Mouse (Mus musculus) heart, adult 11 months (tissue): ENCODE data around the gene Smyd3.
A peak's percentile ranks its signal among the peaks of the same experiment; 100 is the strongest.

Experiments
- DNase-seq: peaks from one replicate; pipeline ENCODE4 v3.0.0; 2022

Smyd3 gene

DNA sequence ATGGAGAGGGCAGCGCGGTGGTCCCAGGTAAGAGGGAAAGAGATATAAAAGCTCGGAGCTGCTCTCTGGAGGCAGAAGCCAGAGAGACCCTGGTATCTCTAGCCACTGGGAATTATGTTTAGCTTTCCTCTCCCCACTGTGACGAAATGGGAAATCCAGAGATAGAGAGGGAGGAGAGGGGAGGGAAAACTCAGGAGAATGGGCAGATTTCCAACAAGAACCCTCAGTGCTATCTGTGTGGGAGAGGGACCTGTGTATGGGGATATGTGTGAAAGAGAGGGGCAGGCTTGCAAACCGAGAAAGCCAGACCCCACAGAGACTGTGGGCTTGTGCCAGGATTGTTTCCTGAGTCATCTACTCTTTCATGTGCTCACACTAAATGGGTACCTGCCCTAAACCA, 235.0 kb downstream of the Smyd3 start:
- DNase-seq, result no peak

DNA sequence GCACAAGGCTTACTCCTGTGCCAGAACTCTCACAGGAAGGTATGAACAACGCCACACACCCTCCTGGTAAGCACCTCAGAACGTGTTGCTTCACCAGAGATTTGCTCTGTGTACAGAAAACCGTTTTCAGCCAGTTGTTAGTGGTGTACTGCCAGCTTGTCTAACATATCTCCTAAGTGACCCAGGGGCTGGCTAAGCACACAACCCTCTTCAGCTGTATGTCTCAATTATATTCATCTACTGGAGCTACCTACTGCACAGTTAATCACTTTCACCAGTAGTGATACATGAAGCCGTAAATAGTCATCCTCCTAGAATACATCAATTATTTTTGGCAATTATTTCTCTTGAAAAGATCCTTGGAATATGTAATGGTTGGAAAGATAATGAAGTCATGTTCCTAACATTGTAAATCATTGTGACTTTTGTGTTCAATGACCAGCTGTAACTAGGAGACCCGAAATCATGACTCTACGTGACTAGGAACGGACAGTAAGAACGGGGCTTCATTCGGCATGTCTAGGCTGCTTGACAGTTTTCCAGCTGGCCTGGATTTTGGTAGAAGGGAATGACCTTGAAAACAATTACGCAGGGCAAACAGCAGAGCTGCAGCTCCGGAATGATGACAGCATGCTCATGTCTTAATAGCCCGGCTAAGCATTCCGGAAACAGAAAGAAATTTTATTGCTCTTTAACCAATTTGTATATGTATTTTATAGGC, 236.3 kb downstream of the Smyd3 start:
- DNase-seq, result peak; percentile 89

DNA sequence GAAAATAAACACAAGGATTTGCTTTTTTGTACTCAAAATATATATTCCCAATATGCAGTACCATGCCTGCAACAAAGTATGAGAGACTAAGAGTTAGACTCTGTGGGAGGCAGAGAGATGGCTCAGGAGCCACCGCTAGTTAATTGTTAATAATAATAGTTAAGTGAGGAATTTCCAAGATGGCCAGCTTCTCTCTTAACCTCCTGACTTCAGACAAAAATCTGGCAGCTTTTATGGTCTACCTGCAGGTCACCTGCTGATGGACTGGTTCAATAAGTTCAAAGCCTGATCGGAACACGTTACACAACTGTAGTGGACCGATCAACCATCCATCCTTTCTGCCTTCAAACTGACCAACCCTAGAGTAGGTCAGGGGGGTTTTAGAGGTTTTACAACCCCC, 238.7 kb downstream of the Smyd3 start:
- DNase-seq, result peak; percentile 61

DNA sequence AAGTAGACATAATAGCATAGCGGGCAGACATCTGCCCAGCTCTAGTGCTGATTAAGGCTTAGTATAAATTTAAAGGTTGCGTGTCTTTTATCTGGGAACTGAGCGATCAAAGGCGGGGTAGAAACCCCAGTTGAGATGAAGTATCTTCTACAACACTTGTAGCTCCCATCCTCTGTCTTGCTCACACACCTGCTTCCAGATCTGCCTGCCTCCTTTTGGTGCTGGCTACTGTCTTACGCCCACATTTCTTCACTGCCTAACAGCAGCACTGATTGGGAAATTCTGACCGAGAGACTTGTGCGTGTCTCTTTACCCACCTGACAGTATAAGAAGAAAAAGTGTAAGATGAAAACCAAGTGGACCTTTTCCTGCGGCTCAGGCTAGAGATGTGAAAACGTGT, 240.5 kb downstream of the Smyd3 start:
- peak; percentile 68 for DNase-seq

DNA sequence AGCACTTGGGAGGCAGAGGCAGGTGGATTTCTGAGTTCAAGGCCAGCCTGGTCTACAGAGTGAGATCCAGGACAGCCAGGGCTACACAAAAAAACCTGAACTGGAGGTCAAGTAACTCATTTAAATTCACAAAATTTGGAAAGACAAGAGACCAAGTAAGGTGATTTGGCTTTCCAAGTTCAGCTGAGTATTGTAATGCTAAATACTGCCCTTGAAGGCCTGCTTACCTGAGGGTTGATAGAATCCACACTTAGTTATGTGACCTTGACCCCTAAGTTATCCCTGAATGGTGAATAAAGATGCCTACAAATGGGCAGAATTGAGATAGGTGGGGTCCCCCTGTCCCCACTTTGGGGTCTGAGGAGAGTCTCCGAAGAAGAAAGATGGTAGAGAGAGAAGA, 241.0 kb downstream of the Smyd3 start:
- no peak for DNase-seq

DNA sequence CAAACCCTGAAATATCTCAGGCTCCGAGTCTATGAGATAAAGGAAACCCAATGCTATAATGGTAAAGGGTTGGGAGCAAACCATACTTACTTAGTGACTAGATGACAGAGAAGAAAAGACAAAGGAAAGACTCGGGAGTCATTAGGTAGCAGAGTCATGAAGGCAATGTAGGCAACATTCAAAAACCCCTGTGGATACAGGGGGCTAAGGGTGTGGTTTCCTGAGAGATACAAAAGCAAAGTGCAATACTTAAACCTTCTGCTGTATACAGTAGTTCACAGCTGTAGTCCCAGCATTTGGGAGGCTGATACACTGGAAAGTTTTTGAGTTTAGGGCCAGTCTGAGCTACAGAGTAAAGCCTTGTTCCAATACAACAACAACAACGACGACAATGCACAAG, 244.9 kb downstream of the Smyd3 start:
- DNase-seq, result peak; percentile 2

DNA sequence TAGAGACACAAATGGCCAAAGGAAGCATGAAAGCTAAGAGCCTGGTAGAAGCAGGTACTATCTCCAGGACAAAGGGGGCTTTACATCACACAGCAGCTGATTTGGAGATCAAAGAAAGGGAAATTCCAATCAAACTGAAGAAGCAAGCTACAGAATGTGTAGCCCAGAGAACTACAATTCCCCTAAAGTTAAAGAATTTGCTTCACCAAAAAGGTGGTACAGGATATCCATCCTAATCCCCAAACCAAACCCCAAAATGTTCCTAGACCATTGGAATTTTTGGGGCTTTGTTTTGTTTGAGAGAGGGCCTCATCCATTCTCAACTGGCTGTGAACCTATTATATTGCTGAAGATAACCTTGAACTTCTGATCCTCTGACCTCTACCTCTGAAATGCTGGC, 245.5 kb downstream of the Smyd3 start:
- DNase-seq, result no peak

DNA sequence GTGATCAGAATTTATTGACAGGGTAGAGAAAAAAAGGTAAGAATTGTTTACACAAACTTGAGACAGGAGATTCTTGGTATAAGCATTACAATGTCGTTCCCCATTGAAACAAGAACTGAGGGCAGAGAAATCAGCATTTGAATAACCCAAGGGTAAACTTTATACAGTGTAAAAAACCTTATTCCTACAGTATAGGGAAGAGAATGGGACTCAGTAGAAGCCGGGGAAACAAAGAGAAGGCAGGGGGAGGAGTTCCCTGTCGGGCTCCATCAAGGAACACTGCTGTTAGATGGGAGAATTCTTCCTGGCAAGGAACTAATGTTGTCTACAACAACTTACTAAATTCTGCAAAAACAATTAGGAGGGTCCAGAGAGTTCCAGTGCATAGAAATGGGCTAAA, 250.9 kb downstream of the Smyd3 start:
- DNase-seq, result peak; percentile 0

DNA sequence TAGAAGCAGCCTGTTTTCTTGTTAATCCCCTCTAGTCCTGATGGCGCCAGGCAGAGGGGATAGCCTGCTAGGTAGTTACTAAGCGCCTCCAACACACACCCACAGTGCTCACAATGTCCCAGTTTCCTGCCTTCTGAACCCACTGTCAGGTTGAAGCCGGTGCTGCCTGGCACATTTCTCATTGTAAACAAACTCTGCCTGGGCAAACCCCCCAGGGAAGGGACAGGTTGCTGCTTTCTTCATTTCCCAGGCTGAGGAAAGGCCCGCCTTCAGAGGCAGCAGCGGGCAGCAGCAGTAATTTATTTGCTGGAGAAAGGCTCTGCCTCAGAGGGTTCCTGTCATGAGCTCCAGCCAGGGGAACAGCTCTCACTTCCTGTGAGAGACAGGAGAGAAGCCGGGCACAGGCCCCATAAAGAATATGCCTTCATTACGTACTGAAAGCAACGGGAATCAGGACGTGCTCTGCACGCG, 256.3 kb downstream of the Smyd3 start:
- peak; percentile 81 for DNase-seq

DNA sequence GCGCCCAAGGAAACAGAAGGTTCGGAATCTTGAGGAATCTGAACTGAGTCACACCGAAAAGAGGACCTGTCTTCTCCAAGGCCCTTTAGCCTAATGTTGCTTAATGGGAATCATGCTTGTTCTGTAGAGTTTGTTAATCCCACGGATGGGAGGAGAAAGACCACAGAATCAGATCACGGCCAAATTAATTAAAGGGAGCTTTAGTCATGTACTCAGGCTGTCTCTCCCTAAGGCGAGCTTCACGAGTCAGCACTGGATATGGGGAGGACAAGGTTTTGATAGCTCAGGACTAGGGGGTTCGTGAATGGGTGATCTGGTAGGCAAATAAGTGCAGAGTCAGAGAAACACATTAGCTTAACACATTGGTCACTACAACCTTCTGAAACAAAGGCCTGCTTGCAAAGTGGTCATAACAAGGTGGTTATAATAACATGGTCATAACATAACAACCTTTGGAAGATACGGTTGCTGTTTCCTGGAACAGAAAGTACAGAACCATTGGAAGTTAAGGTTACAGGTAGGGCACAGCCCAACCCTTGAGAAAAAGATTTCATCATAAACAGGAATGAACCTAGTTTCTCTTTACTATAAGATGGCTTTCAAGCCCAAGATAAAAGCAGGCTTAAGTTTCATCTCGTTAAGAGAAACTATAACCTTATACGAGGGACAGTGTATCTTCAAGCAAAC, 261.9 kb downstream of the Smyd3 start:
- peak; percentile 68 for DNase-seq

DNA sequence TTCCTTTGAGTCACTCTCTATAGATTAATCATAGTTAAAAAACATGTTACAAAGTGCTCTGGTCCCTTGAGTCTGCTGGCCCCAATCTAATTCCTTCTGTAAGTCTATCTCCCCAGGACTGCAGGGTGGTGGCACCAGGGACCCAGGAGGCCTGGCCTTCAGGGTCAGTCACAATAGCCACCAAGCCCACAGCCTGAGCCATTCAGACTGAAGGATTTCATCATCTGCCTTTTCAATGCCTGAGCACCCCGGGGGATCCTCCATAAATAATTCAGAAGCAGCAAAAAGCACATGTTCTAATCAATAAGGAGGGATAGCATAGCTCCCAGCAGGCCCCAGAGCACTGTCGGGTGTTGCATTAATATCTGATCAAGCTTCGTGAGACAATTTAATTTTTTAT, 263.3 kb downstream of the Smyd3 start:
- peak; percentile 49 for DNase-seq

DNA sequence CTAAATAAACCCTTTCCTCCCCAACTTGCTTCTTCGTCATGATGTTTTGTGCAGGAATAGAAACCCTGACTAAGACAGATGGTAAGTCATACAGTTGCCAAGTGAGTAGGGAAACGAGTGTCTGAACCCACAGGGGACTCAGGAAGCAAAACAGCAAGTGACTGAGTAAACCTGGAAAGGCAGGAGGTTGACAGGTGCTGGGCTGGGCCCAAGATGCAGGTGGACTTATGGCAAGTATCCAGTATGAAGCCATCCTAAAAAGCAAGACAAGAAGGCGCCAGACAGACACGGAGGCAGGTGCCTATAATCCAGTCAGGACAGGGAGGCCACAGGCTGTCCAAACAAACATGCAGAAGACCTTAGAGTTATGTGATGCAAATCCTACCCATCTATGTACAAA, 265.2 kb downstream of the Smyd3 start:
- DNase-seq, result peak; percentile 42

DNA sequence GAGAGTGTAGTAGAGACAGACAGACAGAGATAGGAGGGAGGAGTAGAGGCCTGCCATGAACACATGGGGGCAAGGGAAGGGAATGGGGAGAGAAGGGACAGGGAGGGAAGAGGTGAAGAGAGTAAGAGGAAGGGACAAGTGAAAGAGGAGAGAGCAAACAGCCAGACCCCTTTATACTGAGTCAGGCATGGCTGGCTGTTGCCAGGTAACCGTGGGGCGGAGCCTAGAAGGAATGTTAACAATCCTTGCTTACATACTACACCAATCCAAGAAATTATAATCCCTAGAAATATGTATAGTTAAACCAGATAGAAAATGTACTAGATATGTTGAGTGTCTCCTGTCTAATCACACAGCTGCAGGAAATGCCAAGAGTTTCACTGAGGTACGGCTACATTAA, 267.5 kb downstream of the Smyd3 start:
- peak; percentile 67 for DNase-seq

DNA sequence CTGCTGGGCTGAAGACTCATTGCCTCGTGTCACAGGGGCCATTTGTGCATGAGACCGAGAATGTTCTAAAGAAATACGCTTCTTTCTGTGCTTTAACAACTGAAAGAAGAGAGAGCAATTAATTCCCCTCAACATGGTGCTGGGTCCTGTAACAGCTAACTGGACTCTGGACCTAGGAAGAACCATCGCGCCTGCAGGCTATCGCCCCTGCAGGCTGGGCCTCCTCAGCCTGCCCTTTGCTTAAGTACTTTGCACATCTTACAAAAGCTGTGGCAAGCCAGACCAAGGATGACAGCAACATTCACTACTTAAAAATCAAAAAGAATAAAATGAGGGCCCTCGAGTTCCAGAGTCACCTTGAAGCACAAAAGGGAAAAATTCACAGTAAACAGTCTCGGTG, 274.3 kb downstream of the Smyd3 start:
- peak; percentile 55 for DNase-seq

DNA sequence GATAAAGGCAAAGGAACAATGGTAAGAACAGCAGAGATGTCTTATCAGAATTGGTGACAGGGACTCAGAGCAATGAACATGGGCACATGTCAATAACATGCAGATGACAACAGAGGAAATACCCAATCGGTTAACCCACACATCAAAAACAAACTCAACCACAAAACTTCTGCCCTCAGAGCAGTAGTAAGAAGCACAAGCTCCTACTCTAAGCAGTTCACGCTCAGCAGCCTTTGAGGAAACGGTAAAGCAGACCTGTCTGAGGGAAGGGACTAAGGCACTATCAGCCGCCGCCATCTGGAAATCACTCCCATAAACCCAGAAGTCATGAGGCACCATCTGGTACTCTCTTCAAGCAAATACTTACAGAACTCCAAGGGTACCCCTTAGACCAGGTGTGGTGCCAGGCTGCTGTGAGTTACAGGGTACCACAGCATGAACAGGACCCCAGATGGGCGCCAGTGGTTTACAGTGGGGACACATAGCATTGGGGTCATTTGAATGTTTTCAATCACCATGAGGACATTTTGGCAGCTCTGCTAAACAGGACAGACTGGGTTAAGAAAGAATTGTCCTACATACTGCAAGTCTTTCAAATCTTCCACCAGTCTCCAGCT, 277.1 kb downstream of the Smyd3 start:
- peak; percentile 57 for DNase-seq

DNA sequence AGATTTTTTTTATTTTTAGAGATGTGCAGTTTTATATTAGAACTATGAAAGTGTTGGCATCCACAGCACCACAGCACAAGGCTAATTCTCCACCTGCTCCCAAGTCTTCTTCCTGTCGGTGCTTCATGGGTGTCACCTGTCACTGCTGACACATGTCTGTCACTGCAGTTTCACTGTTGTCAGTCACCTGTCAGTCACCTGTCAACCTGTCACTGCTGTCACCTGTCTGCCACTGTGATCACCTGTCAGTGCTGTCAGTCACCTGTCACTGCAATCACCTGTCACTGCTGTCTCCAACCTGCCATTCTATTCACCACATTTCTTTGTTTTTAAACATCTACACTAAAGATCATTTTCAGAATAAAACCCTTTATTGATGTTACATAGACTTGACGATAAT, 279.2 kb downstream of the Smyd3 start:
- DNase-seq, result no peak

DNA sequence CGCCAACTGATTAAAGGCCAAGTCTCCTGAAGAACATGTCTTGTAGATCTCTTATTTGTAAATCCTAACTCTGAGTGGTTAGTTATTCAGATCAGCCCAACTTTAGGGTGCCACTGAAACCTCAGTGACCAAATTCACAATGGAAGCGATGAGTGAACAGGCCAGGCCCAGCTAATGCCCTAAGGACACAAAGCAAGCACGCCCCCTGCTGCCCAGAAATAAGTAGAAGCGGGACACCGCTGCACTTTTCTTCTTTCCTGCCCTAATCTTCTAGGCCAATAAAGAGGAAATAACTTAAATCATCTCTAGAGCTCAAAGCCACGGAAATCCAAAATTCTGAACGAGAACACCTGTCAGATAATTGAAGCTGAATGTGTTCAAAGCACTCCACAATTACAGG, 279.9 kb downstream of the Smyd3 start:
- peak; percentile 74 for DNase-seq

DNA sequence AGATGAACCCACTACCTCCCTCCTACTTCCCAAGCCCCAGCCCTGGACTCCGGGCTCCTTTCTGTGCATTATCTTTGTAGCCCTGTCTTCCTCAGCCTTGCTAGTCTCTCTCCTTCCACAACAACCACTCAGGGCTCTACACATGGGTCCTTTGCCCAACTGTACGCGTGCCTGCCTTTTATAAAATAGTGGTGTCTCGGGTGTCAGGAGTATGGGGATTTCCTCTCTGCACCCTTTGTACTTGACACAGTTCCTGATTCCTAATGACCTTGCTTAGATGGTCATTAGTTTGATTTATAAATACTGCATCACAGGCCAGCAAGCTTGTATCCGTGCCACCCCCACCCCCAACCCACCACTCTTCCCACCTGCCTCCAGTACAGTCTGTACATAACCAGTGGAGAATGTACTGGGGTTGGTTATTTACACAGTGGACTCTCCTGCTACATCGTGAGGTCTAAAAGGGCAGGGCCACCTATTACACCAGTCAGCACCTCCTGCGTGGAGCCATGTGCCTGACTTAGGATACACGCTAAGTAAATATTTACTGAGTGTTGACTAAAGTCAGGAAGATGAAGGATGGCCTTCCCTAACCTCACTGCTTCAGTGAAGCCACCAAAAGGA, 281.5 kb downstream of the Smyd3 start:
- DNase-seq, result peak; percentile 57

DNA sequence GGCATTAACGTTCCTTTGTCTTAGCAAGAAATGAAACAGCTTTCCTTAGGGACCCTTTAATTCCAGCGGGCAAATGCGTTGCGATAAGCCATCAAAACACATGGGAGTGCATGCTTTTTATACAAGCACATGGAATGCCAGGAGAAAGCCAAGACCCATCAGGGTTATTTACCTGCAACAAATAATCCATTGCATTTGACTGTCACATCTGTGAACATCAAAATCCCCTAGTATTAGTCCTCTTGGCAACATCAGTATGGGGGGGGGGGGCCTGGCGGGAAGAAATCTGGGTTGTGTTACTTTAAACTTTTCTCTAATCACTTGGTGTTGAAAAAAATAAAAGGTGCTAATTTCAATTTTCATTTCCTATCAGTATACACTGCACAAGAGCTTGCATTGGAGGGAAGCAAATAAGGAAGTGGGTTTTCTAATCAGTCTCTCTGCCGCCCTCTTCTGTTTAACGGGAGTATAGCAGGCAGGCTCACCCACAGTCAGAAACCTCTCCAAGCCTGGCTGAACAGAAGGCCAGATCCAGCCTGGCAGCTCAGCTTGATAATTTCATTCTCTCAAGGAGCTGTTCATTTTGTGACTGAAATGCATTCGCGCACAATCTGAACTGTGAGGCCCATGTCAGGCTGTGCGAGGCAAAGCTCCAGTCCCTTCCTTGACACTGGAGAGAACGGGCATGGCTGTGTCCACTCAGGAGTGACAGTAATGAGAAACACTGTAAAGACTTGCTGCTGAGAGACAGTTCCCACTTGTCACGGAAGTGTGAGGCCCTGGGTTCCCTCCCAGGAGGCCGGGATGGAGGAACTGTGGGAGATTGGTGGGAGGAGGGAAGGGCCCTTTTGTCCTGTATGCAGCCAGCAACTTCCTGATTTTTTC, 285.8 kb downstream of the Smyd3 start:
- peak; percentile 89 for DNase-seq

DNA sequence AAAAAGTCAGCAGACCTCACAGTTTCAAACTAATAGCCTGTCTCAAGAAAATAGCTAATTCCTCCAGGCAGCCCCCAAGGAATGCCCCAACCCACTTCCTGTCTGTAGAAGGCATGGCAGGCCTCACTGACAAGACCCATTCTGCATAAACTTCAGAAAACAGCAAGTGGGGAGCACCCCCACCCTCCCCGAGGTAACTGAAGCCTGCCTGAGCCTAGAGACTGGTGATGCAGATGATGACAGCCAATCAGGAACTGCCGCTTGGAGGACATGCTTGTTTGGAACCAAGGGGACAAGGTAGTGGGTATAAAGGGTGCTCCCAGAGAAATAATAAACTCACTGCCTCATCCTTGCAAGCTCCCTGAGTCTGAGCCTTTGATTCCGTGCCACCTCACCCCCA, 288.3 kb downstream of the Smyd3 start:
- DNase-seq, result peak; percentile 50

DNA sequence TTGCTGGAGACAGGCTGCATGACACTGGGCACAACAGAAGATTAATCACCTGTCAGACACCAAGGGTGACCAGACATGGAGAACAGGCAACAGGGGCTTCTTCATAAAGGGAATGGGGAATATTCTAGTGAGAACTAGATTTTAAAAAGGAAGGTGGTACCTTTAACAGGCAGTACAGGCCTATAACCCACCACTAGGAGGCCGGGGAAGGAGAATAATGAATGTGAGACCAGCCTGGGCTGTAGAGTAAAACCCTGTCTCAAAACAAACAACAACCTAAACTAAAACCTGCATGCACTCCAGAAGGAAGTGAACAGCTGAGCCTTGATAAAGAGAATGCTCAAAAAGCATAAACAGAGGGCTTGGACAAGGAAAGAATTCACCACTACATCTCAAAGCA, 297.6 kb downstream of the Smyd3 start:
- peak; percentile 24 for DNase-seq

DNA sequence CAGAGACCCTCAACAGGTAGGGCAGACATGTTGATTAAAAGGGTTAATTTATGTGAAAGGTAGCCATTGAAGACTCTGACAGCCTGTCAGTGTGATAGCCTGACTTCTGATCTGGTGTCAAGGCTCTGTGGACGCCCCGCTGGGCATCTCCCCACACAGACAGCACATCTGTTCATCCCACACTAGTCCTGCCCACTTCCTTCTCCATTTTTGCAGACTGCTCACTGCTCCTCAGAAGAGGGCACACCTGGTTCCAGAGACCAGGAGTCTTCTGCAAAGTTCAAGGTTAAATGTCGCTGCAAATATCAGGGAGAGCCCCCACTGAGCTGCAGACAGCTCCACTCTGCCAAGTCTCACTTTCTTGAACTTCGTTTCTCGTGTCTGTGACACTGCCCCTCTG, 299.8 kb downstream of the Smyd3 start:
- peak; percentile 71 for DNase-seq

DNA sequence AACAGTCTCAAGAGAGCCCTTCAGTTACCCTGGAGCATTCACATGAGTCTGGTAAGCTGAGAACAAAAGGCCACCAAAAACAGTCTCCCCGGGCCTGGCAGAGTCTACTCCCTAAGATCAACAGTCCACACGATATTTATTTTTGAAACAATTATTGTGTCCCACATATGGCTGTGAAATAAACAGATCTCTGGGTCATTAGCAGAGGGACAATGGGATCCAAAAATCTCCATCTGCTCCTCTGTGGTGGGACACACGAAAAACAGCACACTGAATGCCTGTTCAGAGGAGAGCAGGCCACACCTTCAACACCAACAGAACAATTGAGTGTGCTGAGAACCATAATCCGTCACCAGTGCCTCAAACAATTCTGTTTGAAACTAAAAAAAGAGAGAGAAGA, 300.8 kb downstream of the Smyd3 start:
- peak; percentile 52 for DNase-seq
